Mouse (Mus musculus) CH12F3 (cell line): ENCODE measurements around the gene Zswim1.
"Not testable (repeated sequence)": the region's sequence is repeated elsewhere in the genome, so short reads cannot be mapped to it uniquely, and the experiment has no call there.

Experiments used
- in situ Hi-C: fragments of 300-500 bp; cut with MboI; formaldehyde crosslinking; loops from 2 replicates; pipeline ENCODE4 v1.14.3; 2020; ENCODE audit warnings: low sequenced_read_pairs

The Zswim1 gene

DNA sequence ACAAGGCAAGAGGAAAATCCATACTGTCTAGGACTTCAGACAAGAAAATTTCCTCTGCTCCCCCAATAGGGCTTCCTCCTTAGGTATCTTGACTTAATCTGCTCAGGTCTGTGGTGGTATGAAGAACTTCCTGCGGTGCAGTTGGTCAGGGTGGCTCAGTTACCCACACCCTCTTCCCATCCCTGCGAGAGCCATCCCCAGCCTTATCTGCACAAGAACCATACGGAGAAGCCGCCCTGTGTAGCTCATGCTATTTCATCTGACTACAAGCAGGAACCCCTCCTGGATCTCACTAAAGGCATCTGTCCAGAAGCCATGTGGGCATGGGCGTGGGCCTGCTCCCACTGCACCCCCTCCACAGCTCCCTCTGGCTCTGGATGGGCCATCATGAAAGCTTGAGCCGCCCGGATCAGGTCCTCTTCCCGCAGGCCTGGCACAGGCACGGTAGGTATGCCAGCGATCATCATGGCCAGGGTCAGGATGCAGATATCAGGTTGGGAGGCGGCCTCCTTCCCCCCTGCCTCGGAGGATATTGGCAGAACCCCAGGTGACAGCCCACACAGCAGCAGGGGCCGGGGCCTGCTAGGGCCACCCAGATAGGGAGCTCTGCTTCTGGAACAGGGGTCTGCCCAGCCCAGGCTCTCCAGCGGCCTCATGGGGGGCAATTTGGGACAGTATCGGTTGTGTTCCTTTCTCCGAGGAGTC lies 4.8 kb downstream of the Zswim1 start:
- in situ Hi-C loops: no loop called here

DNA sequence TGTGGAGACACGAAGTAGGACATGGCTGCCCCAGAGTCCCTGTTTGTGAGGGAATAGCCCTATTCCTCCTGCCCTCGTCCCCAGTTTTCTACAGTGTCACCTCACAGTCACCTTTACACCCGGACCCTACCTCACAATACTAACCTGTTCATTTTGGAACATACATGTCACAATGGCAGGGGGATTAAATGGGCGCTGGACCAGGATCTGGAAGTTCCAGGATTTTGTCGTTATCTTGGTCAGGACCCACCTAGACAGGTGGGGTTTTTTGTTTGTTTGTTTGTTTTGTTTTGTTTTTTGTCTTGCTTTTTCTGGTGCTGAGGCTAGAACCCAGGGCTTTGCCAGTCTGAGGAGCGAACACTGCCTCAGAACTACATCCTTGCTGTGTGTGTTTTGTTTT lies 6.0 kb downstream of the Zswim1 start, which contains the start of gene Spata25:
TSS of gene Spata25 (minus strand) at position 101 of the 400 bp plus-strand sequence.
- in situ Hi-C loops: no loop called here

DNA sequence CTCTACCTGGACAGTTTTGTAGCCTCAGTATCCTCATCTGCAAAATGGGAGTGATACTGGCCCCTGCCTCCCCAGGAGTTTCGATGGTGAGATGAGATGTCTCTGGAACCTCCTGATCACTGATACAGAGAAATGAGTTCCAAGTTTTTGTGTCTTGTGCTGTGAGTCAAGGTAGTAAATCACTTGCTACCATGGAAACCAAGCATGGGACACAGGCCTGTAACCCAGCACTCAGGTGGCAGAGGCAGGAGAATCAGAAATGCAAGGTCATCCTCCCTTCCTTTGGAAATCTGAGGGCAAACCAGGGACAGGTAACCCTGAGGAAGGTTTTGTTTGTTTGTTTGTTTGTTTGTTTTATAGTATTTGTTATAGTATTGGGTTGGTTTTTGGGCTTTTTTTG lies 6.6 kb downstream of the Zswim1 start:
- in situ Hi-C loops: no loop called here

DNA sequence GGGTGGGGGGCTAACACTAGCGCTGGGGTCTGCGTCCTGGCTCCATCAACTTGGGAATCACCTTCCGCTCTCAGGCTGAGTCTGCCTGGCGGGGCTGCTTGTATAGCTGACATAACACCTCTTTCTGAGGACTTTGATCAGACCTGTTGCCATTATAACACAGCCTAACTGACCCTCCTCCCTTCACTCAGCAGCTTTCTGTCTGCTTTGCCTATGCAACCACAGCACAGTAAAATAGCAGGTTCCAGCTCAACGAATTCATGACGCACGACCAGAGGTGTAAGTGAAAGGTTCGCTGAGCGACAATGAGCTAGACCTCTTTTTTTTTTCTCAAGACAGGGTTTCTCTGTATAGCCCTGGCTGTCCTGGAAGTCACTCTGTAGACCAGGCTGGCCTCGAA lies 8.5 kb downstream of the Zswim1 start:
- in situ Hi-C loops: no loop called here

DNA sequence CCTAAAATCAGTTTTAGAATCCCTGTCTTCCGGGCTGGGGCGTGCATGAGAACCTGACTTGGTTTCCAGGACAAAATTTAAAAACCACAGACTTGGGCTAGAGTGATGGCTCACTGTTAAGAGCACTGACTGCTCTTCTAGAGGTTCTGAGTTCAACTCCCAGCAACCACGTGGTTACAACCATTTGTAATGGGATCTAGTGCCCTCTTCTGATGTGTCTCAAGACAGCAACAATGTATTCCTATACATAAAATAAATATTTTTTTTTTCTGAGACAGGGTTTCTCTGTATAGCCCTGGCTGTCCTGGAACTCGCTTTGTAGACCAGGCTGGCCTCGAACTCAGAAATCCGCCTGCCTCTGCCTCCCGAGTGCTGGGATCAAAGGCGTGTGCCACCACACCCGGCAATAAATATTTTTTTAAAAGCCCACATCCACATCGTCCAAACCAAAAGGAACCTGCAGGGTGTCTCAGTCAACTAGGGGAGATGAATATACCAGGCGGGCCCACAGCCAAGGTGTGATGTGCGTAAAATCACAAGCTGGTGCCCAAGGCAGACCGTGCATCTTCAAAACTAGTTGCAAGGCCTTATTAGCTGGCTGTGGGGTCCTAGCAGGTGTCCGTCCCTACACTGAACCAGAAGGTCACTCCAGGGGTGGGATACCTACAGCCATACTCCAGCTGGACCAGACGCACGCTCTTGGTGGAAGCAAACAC lies 9.7 kb downstream of the Zswim1 start:
- in situ Hi-C loops: no loop called here

DNA sequence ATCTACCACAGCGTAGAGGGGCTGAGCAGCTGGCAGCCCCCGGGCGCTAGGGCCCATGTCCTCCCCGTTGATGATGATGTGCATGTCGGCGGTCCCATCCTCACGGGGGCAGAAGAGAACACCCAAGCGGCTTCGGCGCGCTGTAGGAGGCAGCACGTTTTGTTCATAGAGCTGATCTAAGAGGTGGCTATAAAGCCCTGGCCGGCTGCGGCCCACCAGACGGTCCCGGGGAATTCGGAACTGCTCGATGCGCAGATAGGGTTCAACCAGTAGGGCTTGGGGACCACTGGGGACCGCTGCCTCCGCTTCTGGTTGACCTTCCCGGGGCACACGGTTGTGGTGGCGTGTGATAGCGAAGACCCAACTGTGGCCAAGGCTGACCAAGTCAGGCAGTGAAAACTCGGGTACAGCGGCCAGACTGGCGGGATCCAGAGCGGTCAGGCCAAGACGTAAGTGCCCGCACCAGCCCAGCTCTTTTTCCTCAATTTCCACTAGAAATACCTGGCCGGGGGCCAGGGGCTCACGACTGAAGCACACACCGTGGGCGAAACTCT lies 10.3 kb downstream of the Zswim1 start, which contains the start of gene Ctsa:
TSS of gene Ctsa (plus strand) at position 126 of the 554 bp plus-strand sequence.
- in situ Hi-C loops: no loop called here

DNA sequence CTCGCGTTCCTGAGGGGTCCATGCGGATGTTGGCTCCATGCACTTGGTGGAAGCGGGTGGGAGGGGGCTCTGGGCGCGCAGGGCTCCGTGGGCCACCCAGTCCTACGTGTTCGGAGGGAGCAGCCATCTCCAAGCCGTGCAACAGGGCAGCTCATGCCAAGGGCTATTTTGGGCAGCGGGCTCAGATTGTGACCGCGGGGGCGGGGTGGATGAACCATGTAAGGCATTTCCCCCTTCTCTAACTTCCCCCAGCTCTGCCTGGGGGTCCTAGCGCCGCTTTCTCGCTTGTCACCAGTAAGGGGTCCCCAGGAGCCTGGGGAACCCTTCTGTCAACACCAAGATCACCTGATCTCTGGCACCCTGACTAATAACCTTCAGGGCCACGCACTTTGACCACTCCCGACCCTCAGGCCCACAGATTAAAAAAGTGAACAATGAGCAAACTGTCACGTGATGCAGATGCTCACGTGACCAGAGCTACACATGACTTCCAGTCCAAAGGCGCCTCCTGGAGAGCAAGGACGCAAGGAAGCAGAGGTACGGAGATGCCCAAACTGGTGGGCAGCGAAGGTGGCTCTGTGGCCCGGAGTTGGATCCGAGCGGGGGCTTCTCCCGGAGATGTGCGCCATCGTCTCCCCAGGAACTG lies 11.0 kb downstream of the Zswim1 start, which contains the start of gene Neurl2:
TSS of gene Neurl2 (minus strand) at position 143 of the 646 bp plus-strand sequence.
- in situ Hi-C loops: no loop called here

DNA sequence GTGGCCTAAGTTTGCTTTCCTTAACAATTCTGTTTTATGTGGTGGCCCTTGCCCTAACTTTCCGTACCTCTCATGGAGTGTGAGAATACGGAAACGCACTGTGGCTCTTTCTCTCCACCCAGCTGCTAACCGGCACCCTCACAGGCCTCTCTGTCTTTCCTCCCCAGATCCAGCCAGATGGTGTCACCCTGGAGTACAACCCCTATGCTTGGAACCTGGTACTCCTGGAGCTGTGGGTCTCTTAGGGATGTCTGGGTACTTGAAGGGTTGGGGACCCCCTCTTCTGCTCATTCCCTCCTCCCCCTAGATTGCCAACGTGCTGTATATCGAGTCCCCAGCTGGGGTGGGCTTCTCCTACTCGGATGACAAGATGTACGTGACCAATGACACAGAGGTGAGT lies 12.0 kb downstream of the Zswim1 start:
- in situ Hi-C loops: no loop called here

DNA sequence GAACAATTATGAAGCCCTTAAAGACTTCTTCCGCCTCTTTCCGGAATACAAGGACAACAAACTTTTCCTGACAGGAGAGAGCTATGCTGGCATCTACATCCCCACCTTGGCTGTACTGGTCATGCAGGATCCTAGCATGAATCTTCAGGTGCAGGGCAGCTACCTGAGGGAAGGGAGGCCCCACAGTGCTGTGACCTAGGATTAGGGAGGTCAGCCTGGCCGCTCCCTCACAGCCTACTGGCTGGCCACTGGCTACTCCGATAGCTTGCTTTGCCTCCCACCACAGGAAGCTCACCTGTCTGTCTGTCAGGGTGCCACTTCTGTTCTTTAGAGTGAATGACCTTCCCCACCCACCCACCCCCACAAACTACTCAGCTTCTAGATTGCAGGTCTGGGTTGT lies 12.7 kb downstream of the Zswim1 start:
- in situ Hi-C loops: no loop called here

DNA sequence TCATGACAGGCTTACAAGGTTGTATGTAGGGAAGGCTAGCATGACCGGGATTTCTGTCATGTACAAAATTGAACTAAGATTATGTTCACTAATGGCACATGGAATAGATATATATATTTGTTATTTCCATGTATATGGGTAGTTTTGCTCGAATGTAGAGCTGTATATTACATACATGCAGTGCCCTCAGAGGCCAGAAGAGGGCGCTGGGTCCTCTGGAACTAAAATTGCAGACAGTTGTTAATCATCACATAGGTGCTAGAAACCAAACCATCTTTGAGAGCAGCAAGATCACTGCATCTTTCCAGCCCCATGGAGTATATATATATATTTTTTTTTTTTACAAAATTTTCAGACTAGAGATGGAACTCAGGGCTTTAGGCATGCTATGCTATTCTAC lies 23.3 kb downstream of the Zswim1 start:
- in situ Hi-C loops: no loop called here

DNA sequence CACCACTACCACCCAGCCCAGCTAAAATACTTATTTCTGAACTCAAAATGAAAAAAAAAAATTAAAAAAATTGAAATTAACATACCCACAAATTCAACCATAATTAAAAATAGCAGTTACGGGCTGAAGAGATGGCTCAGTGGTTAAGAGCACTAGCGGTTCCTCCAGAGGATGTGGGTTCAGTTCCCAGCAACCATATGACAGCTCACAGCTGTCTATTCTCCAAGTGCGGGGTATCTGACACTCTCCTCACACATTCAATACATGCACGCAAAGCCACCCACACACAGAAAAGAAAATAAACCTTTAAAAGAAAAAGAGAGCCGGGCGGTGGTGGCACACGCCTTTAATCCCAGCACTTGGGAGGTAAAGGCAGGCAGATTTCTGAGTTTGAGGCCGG lies 27.6 kb downstream of the Zswim1 start:
- in situ Hi-C loops: no loop called here

DNA sequence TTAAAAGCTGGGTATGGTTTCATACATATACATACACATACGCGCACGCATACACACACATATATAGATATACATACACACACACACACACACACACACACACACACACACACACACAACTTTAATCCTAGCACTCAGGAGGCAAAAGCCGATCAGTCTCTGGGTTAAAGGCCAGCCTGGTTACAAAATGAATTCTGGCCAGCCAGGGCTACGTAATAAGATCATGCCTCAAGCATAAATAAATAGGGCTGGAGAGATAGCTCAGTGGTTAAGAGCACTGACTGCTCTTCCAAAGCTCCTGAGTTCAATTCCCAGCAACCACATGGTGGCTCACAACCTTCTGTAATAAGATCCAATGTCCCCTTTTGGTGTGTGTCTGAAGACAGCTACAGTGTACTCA lies 33.1 kb downstream of the Zswim1 start:
- in situ Hi-C loops: not testable (repeated sequence)

DNA sequence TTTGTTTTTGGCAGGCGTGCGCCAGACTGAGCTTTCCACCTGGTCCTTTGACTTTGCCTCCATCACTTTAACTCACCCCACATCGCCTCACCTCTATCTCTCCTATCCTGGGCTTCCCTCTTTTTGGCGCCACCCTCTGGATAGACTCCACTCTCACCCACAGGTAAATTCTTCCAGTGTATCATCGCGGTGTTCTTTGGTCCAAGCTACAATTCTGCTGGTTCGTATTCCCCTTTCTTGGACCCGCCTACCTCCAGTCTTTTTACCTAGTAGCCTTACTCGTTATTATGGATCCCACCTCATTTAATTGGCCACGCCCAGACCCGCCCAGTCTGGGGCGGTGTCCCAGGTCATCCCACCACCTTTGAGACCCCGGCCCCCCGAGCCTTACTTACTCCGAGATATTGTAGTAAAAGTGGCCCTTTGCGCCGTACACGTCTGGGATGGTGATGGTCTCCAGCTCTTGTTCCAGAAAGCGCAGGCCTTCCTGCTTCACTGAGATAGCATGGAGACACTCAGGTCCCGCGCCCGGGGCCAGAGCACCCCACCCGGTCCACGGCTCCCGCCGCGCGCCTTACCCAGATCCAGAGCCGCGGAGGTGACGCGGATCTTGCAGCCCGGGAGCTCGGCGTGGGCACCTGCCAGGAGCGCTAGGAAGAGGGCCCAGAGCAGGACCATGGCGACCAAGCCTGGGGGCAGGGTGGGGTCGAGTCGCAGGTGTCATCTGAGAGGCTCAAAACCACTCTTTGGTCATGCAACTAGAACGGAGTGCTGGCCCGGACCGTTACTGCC lies 34.0 kb downstream of the Zswim1 start:
- in situ Hi-C loops: no loop called here

DNA sequence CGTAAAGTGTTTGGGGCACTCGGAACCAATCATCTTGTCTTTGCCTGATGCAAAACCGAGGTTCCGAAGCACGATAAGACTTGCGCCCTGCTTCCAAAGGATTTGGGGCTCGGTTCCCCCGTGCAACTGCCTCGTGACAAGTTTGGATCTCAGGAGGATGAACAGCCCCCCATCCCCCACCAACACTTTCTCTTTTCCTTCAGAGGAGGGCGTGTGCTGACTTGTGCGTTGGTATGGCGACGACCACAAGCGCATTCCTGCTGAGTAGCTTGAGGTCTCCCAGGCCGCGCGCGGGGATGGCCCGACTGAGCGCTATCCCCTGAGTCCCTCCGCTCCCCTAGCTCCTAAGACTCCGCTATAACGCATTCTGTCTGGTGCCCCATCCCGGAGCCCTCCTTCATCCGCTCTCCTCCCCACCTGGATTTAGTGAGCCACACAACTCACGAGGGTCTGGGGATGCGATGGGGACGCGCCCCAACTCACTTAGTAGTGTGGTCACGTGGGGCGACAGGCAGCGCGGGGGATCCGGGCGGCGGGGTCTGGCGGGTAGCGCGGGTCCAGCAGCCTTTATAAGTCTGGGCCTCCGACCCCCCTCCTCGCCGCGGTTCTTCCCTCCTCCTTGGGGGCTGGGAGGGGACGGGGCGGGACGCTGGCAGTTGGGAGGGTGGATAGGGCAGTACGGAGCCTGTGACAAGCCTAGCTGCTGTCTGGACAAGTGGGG lies 34.8 kb downstream of the Zswim1 start, which contains the start of gene Pltp:
TSS of gene Pltp (minus strand) at position 611 of the 721 bp plus-strand sequence.
- in situ Hi-C loops: no loop called here

DNA sequence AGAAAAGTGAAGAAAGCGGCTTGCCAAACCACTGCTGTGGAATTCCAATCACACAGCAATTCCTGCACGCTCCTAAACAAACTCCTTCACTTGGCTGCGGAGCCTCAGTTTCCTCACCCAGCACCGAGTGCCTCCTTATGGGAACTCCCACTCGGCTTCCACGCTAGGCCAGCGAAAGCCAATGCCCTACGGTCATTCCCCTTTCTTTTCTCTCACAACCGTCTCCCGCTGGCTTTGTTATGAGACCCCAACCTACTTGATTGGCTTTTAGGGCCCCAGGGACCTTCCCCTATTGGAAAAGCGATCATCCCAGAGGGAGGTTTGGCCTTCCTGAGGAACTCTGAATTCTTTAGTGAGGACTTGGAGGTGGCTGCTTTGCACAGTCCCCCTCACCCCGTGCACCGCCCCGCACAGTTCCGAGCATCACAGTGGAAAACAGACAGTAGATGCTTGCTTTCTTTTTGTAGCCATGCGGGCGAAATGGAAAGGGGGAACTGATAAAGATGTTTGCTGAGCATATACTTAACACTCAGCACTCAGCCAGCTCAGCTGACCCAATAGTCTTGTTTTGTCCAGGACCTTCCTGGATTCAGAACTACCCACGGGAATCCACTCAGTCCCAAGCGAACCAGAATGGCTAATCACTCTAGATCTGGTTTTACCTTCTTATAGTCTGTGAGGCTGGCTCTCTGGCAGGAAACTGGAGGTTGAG lies 35.5 kb downstream of the Zswim1 start:
- in situ Hi-C loops: no loop called here

DNA sequence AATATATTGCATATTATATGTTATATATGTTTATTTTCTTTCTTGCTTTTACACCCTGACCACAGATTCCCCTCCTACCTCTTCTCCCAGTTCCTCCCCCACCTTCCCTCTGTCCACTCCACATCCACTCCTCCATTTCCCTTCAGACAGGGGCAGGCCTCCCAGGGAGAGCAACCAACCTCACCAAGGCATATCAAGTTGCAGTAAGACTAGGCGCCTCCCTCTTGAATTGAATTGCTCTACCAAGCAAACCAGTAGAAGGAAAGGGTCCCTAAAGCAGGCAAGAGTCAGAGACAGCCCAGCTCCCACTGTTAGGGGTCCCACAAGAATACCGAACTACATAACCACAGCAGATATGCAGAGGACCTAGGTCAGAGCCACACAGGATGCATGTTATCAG lies 36.7 kb downstream of the Zswim1 start:
- in situ Hi-C loops: no loop called here

DNA sequence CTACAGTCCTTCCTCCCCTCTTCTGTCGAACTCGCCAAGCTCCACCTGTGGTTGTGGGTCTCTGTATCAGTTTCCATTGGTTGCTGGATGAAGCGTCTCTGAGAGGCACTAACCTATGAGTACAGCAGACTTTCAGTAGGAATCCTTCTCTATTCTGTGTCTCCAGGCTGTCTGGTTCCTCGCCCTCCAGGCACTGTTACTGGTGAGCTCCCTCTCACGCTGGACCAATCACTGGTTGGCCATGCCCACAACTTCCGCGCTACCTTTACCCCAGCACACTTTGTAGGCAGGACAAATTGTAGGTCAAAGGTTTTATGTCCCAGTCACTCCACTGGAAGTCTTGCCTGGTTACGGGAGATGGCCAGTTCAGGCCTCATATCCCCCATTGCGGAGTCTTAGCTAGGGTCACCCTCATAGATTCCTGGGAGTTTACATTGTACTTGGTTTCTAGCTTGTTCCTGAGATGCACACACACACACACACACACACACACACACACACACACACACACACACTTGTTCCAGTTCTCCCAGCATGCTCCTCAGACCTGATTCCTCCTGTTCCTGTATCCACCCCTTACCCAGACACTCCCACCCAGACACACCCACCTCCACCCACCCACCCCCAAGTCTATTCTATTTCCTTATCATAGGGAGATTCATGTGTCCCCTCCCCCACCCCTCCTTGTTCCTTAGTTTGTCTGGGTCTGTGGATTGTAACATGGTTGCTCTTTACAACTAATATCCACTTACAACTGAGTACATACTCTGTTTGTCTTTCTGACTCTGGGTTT lies 37.4 kb downstream of the Zswim1 start:
- in situ Hi-C loops: no loop called here

DNA sequence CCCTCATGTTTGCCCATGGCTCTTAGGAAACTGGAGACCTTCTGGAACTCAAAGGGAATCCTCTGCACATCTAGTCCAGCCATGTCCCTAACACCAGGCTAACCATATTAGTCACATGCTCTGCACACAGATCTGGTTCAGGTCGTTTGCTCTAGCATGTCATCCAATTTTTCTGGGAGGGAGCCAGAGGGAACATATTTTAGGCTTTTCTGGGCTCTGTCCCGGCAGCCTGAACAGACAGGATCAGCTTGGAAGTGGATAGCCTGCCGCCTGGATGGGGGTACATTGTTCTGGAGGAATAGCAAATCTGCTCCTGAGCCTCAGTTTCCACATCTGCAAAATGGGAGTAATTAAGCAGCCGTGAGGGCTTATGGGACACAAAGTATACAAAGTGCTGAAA lies 38.6 kb downstream of the Zswim1 start:
- in situ Hi-C loops: no loop called here
